Mouse (Mus musculus) lung, postnatal 25 days (tissue): ENCODE measurements around the gene Tnfrsf9.
A peak's percentile ranks its signal among the peaks of the same experiment; 100 is the strongest.
"Not testable (repeated sequence)": the region's sequence is repeated elsewhere in the genome, so short reads cannot be mapped to it uniquely, and the experiment has no call there.

Experiments used
- DNase-seq: peaks from one replicate; pipeline ENCODE4 v3.0.0; 2022; ENCODE audit warnings: low spot score

The Tnfrsf9 gene

GRCm38 (mm10) chr4:150914290-150914733 is at the start of gene Tnfrsf9, which contains the start of gene Park7:
Gene Tnfrsf9 (plus strand): TSS chr4:150914562.
Gene Park7 (minus strand): TSS chr4:150914437.
- peak; percentile 97 for DNase-seq

DNA sequence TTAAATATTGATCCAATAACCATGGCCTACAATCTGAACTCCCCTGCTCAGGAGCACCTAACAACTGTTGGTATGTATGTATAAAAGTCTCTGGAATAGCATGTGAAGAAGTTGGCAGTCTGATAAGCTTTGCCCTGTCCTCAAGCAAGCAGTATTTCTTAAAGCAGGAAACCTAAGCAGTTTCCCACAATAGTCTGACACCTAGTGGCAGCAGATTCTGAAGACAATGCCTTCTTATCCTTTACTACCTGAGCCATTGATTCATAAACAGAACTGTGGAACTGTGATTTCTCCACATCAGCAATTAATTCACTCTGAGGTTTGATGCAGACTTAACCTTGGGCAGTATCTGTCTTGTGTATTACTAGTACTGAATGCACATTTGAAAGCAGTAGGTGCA is 49.0 kb upstream of the Tnfrsf9 start:
- no peak for DNase-seq

GRCm38 (mm10) chr4:150866069-150866468 is 48.3 kb upstream of the Tnfrsf9 start:
- no peak for DNase-seq

DNA sequence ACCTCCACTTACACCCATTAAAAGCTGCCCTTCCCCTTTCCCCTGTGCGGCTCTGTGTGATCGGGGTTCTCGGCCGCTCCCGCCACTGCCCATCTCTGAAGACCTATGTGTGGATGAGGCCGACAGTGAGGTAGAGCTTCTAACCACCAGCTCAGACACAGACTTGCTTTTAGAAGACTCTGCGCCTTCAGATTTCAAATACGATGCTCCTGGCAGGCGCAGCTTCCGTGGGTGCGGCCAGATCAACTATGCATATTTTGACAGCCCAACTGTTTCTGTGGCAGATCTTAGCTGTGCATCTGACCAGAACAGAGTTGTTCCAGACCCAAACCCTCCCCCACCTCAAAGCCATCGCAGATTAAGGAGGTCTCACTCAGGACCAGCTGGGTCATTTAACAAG is 47.9 kb upstream of the Tnfrsf9 start:
- DNase-seq = no peak

DNA sequence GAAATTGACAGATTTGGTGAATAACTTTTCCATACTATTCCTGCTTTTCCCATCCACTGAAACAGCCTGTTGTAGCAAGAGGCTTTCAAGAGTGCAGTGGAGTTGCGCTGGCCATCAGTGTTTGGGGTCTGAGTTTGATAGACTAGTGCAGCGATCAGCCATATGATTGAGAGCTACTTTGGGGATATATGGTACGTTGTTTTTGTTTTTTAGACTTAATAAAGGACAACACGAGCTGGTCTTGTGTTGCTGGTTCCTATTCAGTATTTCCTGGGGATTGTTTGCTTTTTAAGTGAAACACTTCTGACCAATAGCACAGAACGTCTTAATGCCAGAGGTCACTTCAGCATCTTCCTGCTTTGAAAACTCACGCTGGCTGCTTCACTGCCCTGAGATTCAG is 46.2 kb upstream of the Tnfrsf9 start:
- no peak for DNase-seq

DNA sequence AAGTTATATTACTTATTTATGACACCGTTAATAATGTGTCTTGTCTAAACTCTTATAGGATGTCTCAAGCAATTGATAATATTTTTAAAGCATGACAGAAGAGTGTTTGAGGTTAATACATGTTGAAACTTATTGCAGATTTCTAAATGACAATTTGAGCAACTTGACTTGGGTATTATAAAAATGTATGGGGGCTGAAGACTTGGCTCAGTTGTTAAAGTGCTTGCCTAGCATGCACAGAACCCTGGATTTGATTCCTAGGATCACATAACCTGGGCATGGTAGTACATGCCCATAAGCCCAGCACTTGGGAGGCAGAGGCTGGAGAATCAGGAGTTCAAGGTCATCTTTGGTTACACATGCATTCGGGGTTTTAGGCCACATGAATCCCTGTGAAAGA is 45.5 kb upstream of the Tnfrsf9 start:
- no peak for DNase-seq

- DNase-seq = peak; percentile 36
Observed at GRCm38 (mm10) chr4:150869276-150870197, 44.8 kb upstream of the Tnfrsf9 start.

- DNase-seq = peak; percentile 78
Observed at GRCm38 (mm10) chr4:150870963-150871391, 43.4 kb upstream of the Tnfrsf9 start.

GRCm38 (mm10) chr4:150871392-150872138 is 42.8 kb upstream of the Tnfrsf9 start:
- peak; percentile 83 for DNase-seq

GRCm38 (mm10) chr4:150872139-150872651 is 42.2 kb upstream of the Tnfrsf9 start:
- DNase-seq = no peak

DNA sequence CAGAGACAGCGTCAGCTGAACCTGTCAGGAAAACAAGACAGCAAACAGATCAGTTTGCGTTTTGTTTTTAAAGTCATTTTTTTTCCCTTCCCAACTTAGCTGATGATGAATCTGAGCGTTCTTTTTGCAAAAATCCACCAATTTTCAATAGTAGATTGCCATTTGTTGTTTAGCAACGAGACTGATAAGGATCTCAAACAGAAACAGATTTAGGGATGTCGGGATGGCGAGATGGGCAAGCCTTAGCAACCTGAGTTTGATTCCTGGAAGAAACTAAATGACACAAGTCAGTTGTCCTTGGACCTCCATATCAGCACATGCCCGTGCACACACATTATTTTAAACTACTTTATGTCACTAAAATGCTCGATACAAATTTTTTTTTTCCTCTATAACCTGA is 41.7 kb upstream of the Tnfrsf9 start:
- DNase-seq = no peak

GRCm38 (mm10) chr4:150874416-150874815 is 39.9 kb upstream of the Tnfrsf9 start:
- DNase-seq = not testable (repeated sequence)

GRCm38 (mm10) chr4:150875393-150875792 is 39.0 kb upstream of the Tnfrsf9 start:
- DNase-seq = no peak

DNA sequence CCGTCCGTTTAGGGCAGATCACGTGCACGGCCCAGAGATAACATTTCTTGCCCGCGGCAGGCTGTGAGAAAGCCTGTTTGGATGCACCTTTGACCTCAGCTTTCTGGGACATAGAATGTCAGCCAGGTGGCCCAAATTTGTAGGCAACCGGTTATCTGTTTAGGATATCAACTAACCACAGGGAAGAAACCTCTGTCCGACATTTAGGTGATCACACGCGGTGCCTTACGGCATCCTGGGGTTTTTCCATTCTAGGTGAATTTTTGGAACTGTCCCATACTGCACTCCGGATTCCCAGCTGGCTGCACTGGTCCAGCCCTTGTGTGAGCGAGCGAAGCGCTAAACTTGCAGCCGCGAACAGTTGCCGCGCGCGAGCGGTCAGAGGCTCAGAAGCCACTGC is 34.7 kb upstream of the Tnfrsf9 start:
- no peak for DNase-seq

DNA sequence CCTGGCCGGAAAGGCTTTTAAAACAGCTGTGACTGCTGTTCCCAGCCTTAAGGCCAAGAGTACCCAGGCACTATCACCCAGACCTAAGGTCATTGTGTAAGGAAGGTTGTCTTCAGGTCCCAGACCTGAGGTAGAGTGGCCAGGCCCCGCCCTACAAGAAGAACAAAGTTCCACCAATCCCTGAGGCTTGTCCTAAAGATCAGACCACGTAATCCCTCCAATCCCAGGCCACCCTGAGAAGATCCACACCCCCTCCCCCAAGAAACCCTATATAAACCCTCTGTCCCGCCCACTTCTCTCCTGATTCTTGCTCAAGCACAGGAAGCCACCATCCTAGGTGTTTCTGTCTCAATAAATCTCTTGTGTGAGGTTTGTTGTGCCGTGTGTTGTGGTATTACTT is 34.0 kb upstream of the Tnfrsf9 start:
- DNase-seq = no peak

DNA sequence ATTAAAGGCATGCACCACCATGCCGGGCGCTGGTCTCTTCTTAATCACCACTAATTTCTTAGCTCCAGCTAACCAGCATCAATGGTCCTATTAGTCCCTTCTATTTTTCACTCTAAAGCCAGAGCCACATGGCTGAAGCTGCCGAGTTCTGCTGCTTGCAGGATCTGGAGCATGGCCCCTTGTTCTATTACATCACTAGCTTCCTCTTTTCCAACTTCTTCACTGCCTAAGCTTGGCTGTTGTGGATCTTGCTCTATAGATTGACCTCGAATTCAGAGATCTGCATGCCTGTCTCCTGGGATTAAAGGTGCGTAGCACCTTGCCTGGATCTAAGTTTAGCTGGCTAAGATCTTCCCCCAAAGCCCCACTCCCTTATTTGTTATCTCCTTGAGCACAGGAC is 31.7 kb upstream of the Tnfrsf9 start:
- no peak for DNase-seq

DNA sequence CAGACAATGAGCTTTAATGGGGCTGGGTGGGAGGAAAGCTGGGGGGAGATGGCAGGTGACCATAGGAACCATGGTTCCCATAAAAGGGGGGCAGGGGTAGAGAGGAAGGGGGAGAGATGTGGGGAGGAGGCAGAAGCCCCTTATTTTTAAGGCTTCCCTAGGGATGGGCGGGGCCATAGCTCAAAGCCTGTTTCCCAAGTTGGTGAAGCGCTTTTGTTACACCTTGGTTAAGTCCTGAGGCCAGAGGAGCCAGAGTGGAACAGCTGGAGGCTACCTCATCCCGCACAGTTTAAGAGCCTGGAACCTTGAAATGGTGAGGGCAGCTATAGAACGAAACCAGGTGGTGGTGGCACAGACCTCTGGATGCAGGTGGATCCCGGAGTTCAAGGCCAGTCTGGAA is 26.5 kb upstream of the Tnfrsf9 start:
- DNase-seq = no peak

DNA sequence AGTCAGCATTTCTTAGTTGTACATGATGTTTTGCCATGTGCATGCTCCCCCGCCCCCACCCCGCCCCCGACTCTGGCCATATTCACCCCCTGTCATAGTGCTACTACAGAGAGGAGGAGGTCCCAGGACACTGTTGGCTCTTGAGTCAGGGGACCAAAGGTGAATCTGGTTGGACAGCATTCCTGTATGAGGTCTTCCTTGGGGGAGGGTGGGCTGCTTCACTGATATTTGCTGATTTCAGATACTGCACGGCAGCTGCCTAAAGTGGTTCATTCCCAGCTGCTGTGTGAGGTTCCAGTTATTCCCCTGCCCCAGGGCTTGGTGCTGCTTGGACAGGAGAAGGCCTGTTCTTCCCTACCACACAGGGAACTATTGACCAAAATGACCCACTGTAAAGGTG is 25.9 kb upstream of the Tnfrsf9 start:
- no peak for DNase-seq

DNA sequence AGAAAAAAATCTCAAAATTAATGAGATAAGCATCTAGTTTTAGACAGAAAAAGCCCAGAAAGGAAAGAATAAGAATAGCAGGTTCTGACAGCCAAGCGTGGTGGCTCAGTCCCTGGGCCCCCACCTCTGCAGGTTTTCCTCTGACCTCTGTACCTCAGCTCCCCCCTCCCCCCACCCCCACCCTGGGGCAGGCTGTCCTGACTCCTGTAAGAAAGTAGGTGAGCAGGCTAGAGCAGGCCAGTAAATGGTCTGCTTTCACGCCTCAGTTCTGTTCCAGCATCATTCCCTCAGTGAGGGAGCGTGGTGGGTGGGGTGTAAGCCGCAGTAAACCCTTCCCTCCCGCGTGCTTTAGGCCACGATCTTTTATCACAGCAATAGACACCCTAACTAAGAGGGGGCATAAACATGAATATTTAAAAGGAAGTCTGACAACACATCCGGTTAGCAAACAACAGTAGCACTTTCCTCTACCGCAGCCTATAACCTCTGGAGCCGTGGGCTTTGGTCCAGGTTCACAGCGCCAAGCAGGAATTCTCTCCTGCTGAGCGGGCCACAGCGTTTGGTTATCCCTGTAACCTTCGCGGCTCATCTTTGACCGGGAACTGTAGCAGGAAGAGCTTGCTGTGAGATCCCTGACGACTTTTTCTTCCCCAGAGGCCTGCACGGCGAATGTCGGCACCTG is 24.9 kb upstream of the Tnfrsf9 start:
- no peak for DNase-seq

GRCm38 (mm10) chr4:150889955-150890315 is 24.4 kb upstream of the Tnfrsf9 start:
- no peak for DNase-seq

- no peak for DNase-seq
Observed at GRCm38 (mm10) chr4:150891308-150891707, 23.1 kb upstream of the Tnfrsf9 start.
